Mouse (Mus musculus) right cerebral cortex, postnatal 25 days (tissue): ENCODE measurements around the gene Cpa4.

Experiments used
- DNase-seq: peaks from one replicate; pipeline ENCODE4 v3.0.0; 2022

The Cpa4 gene

GRCm38 (mm10) chr6:30638674-30639268 lies 70.6 kb downstream of the Cpa4 start, which contains the start of gene Cpa1:
Gene Cpa1, plus strand, starts transcription at chr6:30639218.
- no peak for DNase-seq
